Mouse (Mus musculus) testis, adult 2 months (tissue): ENCODE results near the gene Fam71f2.

Source experiments
- CTCF ChIP-seq: fragments of 200-500 bp; IDR thresholded peaks from 2 replicates; pipeline ENCODE4 v1.5.1; 2012; ENCODE audit warnings: low read depth, mild to moderate bottlenecking, inconsistent platforms, low read length, moderate library complexity; ENCODE audit not compliant: control insufficient read depth, insufficient read depth, insufficient replicate concordance
- POLR2A ChIP-seq: fragments of 200-500 bp; IDR thresholded peaks from 2 replicates; pipeline ENCODE4 v1.6.1; 2012; ENCODE audit warnings: low read depth, mild to moderate bottlenecking, inconsistent platforms, low read length, moderate library complexity; ENCODE audit not compliant: control insufficient read depth

DNA sequence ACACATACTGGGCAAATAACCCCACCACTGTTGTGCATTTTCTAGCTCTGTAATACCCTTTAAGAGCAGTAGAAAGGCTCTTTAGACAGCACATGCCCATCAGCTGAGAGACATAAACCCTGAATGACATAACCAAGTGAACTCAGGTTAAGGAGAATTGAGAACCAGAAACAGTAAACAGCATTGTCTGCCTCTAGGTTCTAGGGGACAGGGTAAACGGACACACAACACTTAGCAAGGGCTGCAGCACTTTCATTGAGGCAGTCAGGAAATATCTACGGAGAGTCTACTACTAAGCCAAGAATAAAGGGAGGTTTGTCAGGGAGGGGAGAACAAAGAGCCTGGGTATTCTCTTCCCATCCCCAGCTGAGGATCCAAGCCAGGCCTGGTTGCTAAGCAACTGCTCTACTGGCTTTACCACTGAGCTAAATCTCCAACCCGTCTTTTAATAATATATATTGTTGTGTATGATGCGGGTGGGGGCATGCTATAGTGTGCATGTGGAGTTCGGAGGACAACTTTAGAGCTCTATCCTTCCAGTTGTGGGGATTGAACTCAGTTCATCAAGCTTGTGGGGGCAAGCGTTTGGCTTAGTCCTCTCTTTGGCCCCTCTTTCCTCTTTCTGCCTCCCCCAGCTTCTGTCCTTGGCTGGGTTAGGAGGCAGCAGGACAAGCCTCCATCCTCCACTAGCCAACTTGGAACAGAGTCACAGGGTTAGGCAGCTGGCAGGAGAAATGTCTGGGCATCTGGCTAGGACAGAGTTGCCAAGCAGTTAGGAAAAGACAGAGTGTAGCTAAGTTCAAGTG lies 15.5 kb upstream of the Fam71f2 start:
- no peak for TF ChIP-seq POLR2A
- no peak for TF ChIP-seq CTCF
